ENCODE assay signal across 8 mouse cellular contexts in genomic region chr11:50768995-50769749, GRCm38 (mm10). TPM values are rescaled to one million over a fixed set of nuclear protein-coding genes. Genes with fewer than 3 reads are reported as not detected.
DNase-seq lines count a peak whose midpoint lies in the region; ATAC-seq and TF ChIP-seq lines count a peak whose summit lies in the region.

No protein-coding gene starts in this region.

- no peaks in the 10 kb centered on the region for H3K4me1 ChIP-seq in kidney, adult 2 months (ENCODE audit: control insufficient read depth, insufficient read depth, low read length)
- no peaks in the 10 kb centered on the region for H3K4me1 ChIP-seq in limb, embryonic 11.5 days (ENCODE audit: control insufficient read depth, insufficient read depth, low read length)
- H3K4me1 ChIP-seq in midbrain, embryonic 14.5 days (ENCODE audit: control insufficient read depth, insufficient read depth, low read length), result 0 out of 2 replicates have a peak, but pooled peaks cover 3% of the 10 kb centered on the region

- no peak overlapping the region for H3K9ac ChIP-seq in limb, embryonic 11.5 days (ENCODE audit: low read length)
- no peak overlapping the region for H3K9ac ChIP-seq in midbrain, embryonic 14.5 days (replicated peaks; ENCODE audit: low read length)

- ATAC-seq in limb, embryonic 11.5 days (ENCODE audit: insufficient number of reproducible peaks, low FRiP score, low TSS enrichment, low read depth), result peak; percentile 84
- ATAC-seq in midbrain, embryonic 14.5 days (ENCODE audit: low FRiP score, low TSS enrichment), result peak; percentile 84
- ATAC-seq in erythroid progenitor cell, adult 5-6 weeks (replicated peaks; ENCODE audit: low FRiP score, poor library complexity, severe bottlenecking), result no peak; the same call in 1 of the 2 replicates

- 12% methylated on average over 14 of the region's 14 CpGs for WGBS in kidney, adult 2 months
- 15% methylated on average over 14 of the region's 14 CpGs for WGBS in limb, embryonic 11.5 days
- 11% methylated on average over 14 of the region's 14 CpGs for WGBS in midbrain, embryonic 14.5 days

- H3K4me3 ChIP-seq in kidney, adult 2 months (ENCODE audit: insufficient read depth, low read depth, low read length), result no peak overlapping the region
- no peak overlapping the region for H3K4me3 ChIP-seq in limb, embryonic 11.5 days (ENCODE audit: low read depth, low read length)
- H3K4me3 ChIP-seq in midbrain, embryonic 14.5 days (replicated peaks; ENCODE audit: low read depth, low read length), result peak overlapping the region; percentile 26

- H3K4me2 ChIP-seq in limb, embryonic 11.5 days (ENCODE audit: low read depth, severe bottlenecking), result peak overlapping the region; percentile 48
- peak overlapping the region; percentile 55 for H3K4me2 ChIP-seq in midbrain, embryonic 14.5 days (ENCODE audit: low read length)

- peak; percentile 92 for DNase-seq in adrenal gland, postnatal 14 days
- peak; percentile 87 for DNase-seq in embryo, embryonic 9.5 days (ENCODE audit: extremely low spot score)
- DNase-seq in heart, adult 18-20 months, result peak; percentile 87 to 95
- peak; percentile 89 for DNase-seq in kidney, adult 2 months
- peak; percentile 96 for DNase-seq in limb, embryonic 11.5 days (ENCODE audit: low spot score)
- DNase-seq in midbrain, embryonic 14.5 days, result peak; percentile 95
- DNase-seq in spleen, adult 12 weeks (ENCODE audit: low spot score), result peak; percentile 15

- no peak for TF ChIP-seq POLR2A in kidney, adult 2 months (IDR thresholded peaks at IDR 0.05; ENCODE audit: low read depth, low read length)

- H3K27me3 ChIP-seq in kidney, adult 2 months (replicated peaks; ENCODE audit: control insufficient read depth, insufficient read depth, low read length), result no peaks in the 10 kb centered on the region
- H3K27me3 ChIP-seq in limb, embryonic 11.5 days (ENCODE audit: control insufficient read depth, insufficient read depth, low read length), result no peaks in the 10 kb centered on the region
- H3K27me3 ChIP-seq in midbrain, embryonic 14.5 days (ENCODE audit: control insufficient read depth, insufficient read depth, low read length), result no peaks in the 10 kb centered on the region

- H3K27ac ChIP-seq in kidney, adult 2 months (ENCODE audit: insufficient read depth, low read depth, low read length), result no peak overlapping the region
- H3K27ac ChIP-seq in limb, embryonic 11.5 days (replicated peaks; ENCODE audit: low read depth, low read length), result no peak overlapping the region
- 0 out of 2 replicates have a peak overlapping the region, but pooled peaks have one; percentile 10 for H3K27ac ChIP-seq in midbrain, embryonic 14.5 days (replicated peaks; ENCODE audit: low read depth, low read length)

- peak; percentile 95 for TF ChIP-seq CTCF in kidney, adult 2 months (conservative IDR thresholded peaks at IDR 0.05; ENCODE audit: insufficient read depth, insufficient read length, low read depth, low read length)

- no peaks in the 10 kb centered on the region for H3K9me3 ChIP-seq in limb, embryonic 11.5 days (ENCODE audit: control insufficient read depth, low read length)
- no peaks in the 10 kb centered on the region for H3K9me3 ChIP-seq in midbrain, embryonic 14.5 days (ENCODE audit: control insufficient read depth, low read length)

- H3K36me3 ChIP-seq in kidney, adult 2 months (ENCODE audit: control insufficient read depth, insufficient read depth, low read length), result no peaks in the 10 kb centered on the region
- H3K36me3 ChIP-seq in limb, embryonic 11.5 days (ENCODE audit: control insufficient read depth, insufficient read depth, low read length), result no peaks in the 10 kb centered on the region
- no peaks in the 10 kb centered on the region for H3K36me3 ChIP-seq in midbrain, embryonic 14.5 days (ENCODE audit: control insufficient read depth, insufficient read depth, low read length)

RNA-seq across cellular contexts. Expression of gene Zfp354c, which starts 58.4 kb away (rescaled TPM):
- 5.2 and 9.8 TPM in 2 replicates for total RNA-seq in adrenal gland, postnatal 14 days (2021)
- total RNA-seq in heart, adult 18-20 months (2021), result 1 to 10 TPM; 2.1 to 3.6 TPM
- polyA plus RNA-seq in kidney, adult 2 months (2012; rRNA removed), result 1.2 and 1.4 TPM in 2 replicates
- 44.3 and 50.6 TPM in 2 replicates for polyA plus RNA-seq in limb, embryonic 11.5 days (2014; fragmentation: Nextera tagmentation; extraction: Ambion mirVana)
- polyA plus RNA-seq in midbrain, embryonic 14.5 days (2014; fragmentation: Nextera tagmentation; extraction: Ambion mirVana), result 61.3 and 83.5 TPM in 2 replicates
- 0.36 TPM in 1 of 2 replicates, not detected in the other for total RNA-seq in erythroid progenitor cell, adult 5-6 weeks (2015; ENCODE audit: low replicate concordance)
- 1.4 TPM in 1 of 2 replicates, not detected in the other for total RNA-seq in erythroid progenitor cell, adult 5-6 weeks (2017; ENCODE audit: low replicate concordance)

Comparison
In these comparisons a context has a peak if more than half of its experiments do, and no peak if none do; other contexts are left out.
1. DNase-seq: peak in every context shown above with its lines; median percentile 96 in limb, embryonic 11.5 days; 95 in midbrain, embryonic 14.5 days; 92 in adrenal gland, postnatal 14 days; 91 in heart, adult 18-20 months; 89 in kidney, adult 2 months; 87 in embryo, embryonic 9.5 days; 15 in spleen, adult 12 weeks.